Mouse (Mus musculus): ENCODE measurements around the gene Fbxl20. TPM values are rescaled to one million over a fixed set of nuclear protein-coding genes. Genes with fewer than 3 reads are reported as not detected.
A peak's percentile ranks its signal among the peaks of the same experiment; 100 is the strongest.

The Fbxl20 gene
- polyA plus RNA-seq, 1 experiment from 2014 or later = 14.9 TPM

DNA sequence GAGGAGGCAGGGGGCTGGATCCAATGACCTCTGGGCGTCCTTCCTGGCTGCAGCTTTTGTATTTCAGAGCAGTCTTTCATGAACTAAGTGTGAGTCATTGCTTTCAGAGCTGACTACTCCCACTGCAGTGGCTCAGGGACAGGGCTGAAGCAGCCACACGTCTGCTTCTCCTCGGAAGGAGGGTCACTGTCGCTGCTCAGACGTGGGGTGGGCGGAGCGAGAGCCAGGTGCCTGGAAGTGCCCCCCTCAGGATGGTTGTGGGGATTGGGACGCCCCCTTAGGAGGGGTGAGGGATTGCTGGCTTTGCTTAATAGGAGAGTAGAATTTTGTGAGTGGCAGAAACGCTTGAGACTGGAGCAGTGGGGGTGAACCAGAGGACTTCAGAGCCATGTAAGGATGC is 92.7 kb downstream of the Fbxl20 start:
- H3K27ac ChIP-seq (replicated peaks in 1 of 2; ENCODE audit: control insufficient read depth in 1 of 2, insufficient read depth in 1 of 2, low read depth in 2 of 2, low read length in 2 of 2) = peak overlapping the region; percentile 10 to 25; a peak in 2 of 4 replicates

DNA sequence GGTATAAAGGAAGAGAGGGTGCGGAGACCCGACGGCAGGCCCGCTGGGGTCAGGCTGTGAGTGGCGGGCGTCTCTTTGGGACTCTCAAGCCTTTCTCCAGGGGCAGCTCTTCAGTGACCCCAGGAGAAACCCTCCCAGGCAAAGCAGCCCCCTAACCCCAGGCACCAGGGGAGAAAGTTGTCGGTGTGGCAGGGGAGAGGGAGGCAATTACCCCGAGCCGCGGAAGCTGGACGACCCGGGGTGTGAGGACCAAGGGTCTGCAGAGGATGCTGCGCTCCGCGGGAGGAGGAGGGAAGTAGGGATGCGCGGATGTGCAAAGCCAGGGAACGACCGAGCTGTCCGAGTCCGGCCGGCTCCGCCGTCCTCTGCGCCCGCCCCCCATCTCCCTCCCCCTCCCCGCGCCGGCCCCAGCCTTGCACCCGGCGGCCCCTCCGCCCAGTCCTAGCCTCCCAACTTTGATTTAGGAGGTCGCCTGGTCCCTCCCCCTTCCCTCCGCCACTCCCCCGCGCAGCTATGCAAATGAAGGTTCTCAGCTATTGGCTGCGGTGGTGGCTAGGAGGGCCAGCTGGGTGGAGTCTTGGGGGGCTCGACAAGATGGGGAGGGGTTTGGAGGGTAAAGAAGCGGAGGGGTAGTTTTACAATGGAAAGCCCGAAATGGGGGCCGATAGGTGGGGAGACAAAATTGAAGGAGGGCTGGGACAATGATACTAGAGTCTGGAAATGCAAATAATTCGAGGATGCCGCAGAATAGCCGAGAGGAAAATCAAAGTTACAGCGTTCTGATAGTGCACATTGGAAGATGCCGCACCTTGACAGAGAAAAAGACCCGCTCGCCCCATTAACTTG is 97.0 kb downstream of the Fbxl20 start, which contains the start of gene Stac2:
Stac2 (minus strand) TSS at position 474 of the 846 bp plus-strand sequence.
- peaks cover 46% of the 10 kb centered on the region for H3K27me3 ChIP-seq (ENCODE audit: control insufficient read depth, insufficient read depth, low read length)

More for the DNA sequence above, 92.7 kb downstream of the Fbxl20 start:
- Histone ChIP-seq H3K27me3 (ENCODE audit: control insufficient read depth, insufficient read depth, low read length) (peaks cover 21% of the 10 kb centered on the region), H3K4me3 (ENCODE audit: control insufficient read depth in 1 of 2, insufficient read depth in 1 of 2, low read depth in 1 of 2, low read length in 2 of 2) (no peak overlapping the region), H3K4me2 (ENCODE audit: low read length) (peak overlapping the region; percentile 40), H3K4me1 (ENCODE audit: control insufficient read depth in 2 of 2, insufficient read depth in 2 of 2, low read length in 2 of 2) (peaks cover 8 to 20% of the 10 kb centered on the region in 2 experiments; a peak in 2 of 4 replicates), H3K9ac (ENCODE audit: low read length) (peak overlapping the region; percentile 50), H3K9me3 (ENCODE audit: control insufficient read depth, low read length) (no peaks in the 10 kb centered on the region), H3K36me3 (ENCODE audit: control insufficient read depth, insufficient read depth, low read length) (no peaks in the 10 kb centered on the region)
- 0 out of 2 replicates have a peak, but pooled peaks have one; percentile 18 for ATAC-seq (ENCODE audit: insufficient number of reproducible peaks, insufficient read depth, low FRiP score, low read depth)
- WGBS = 14% methylated on average over 9 of the region's 9 CpGs

DNA sequence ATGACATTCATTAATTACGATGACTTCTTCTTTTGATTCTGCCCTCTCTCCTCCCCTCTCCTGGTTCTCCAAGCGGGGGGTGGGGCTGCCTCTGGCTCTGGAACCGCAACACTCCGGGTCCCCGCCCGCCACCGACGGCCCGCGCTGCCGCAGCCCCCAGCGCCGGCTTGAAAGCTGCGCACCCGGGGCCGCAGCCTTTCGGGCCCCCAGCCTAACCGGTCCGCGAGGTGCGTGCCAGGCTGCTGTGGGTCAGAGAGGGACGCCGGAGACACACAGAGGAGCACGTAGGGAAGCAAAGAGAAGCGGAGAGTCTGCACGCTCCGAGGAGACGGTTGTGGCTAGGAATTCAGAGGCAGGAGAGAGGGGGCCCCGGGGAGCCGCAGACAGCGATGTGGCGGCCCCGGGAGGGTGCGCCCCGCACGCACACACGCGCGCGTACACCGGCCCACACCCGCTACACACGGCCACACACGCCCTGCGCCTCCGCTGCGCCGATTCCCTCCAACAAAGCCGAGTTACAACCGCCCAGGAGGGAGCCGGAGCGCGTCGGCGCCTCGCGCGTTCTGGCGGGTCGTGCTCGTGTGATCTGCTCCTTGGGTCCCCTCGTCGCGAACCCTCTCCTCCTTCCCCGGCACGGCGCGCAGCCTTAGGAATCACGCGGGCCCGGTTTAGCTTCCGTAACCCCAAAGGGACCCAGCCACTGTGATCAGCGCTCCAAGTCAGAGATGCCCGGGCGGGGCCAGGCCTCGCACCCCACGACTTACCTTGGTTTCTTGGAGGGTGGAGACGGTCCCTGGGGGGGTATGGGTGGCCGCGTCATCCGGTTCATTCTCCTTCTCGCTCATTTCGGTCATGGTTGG is 97.8 kb downstream of the Fbxl20 start:
- Histone ChIP-seq H3K4me3 (ENCODE audit: control insufficient read depth in 1 of 2, insufficient read depth in 1 of 2, low read depth in 1 of 2, low read length in 2 of 2) (peak overlapping the region; percentile 51), H3K4me2 (ENCODE audit: low read length) (peak overlapping the region; percentile 84), H3K9ac (ENCODE audit: low read length) (peak overlapping the region; percentile 64), H3K27ac (replicated peaks in 1 of 2; ENCODE audit: control insufficient read depth in 1 of 2, insufficient read depth in 1 of 2, low read depth in 2 of 2, low read length in 2 of 2) (no peak overlapping the region), H3K4me1 (ENCODE audit: control insufficient read depth in 2 of 2, insufficient read depth in 2 of 2, low read length in 2 of 2) (peaks cover 10 to 23% of the 10 kb centered on the region in 2 experiments), H3K27me3 (ENCODE audit: control insufficient read depth, insufficient read depth, low read length) (peaks cover 46% of the 10 kb centered on the region), H3K9me3 (ENCODE audit: control insufficient read depth, low read length) (no peaks in the 10 kb centered on the region), H3K36me3 (ENCODE audit: control insufficient read depth, insufficient read depth, low read length) (no peaks in the 10 kb centered on the region)
- ATAC-seq (ENCODE audit: insufficient number of reproducible peaks, insufficient read depth, low FRiP score, low read depth) = no peak
- WGBS = under 1% methylated on average over 78 of the region's 83 CpGs

More for the DNA sequence above, 97.0 kb downstream of the Fbxl20 start, which contains the start of gene Stac2:
- H3K4me1 ChIP-seq (ENCODE audit: control insufficient read depth in 2 of 2, insufficient read depth in 2 of 2, low read length in 2 of 2) = peaks cover 14 to 31% of the 10 kb centered on the region in 2 experiments
- H3K9me3 ChIP-seq (ENCODE audit: control insufficient read depth, low read length) = no peaks in the 10 kb centered on the region
- peak within 1 kb of the TSS; percentile 84 for H3K4me2 ChIP-seq (ENCODE audit: low read length)
- peak; percentile 62 for ATAC-seq (ENCODE audit: insufficient number of reproducible peaks, insufficient read depth, low FRiP score, low read depth)
- H3K9ac ChIP-seq (ENCODE audit: low read length) = peak within 1 kb of the TSS; percentile 64
- no peaks in the 10 kb centered on the region for H3K36me3 ChIP-seq (ENCODE audit: control insufficient read depth, insufficient read depth, low read length)
- 2% methylated on average over 39 of the region's 48 CpGs for WGBS
- peak within 1 kb of the TSS; percentile 51 for H3K4me3 ChIP-seq (ENCODE audit: control insufficient read depth in 1 of 2, insufficient read depth in 1 of 2, low read depth in 1 of 2, low read length in 2 of 2)
- H3K27ac ChIP-seq (replicated peaks in 1 of 2; ENCODE audit: control insufficient read depth in 1 of 2, insufficient read depth in 1 of 2, low read depth in 2 of 2, low read length in 2 of 2) = no peak within 1 kb of the TSS

DNA sequence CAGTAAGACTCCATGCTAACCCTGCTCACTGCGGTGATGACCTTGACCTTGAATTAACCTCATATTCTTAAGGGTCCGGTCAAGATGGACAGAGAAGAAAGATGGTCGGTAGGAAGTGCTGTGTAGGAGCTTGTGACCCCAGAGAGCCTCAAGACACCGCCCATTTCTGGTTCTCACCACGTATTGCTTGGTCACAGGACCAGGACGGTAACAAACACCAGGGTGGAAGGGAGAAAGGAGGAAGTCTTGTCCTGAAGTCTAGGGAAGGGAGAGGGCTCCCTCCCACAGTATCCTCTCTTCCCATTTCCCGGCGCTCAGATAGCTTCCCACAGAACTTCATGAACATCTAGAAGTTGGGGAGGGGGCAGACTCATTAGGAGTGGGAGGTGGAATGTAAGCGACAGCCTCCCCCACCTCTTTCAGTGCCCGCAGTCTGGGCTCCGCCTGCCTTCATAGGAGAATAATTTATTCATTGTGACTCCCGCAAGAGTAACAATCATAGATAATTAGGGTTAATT is 98.5 kb downstream of the Fbxl20 start:
- H3K4me1 ChIP-seq (ENCODE audit: control insufficient read depth in 2 of 2, insufficient read depth in 2 of 2, low read length in 2 of 2) = peaks cover 7 to 23% of the 10 kb centered on the region in 2 experiments
- H3K27ac ChIP-seq (replicated peaks in 1 of 2; ENCODE audit: control insufficient read depth in 1 of 2, insufficient read depth in 1 of 2, low read depth in 2 of 2, low read length in 2 of 2) = no peak overlapping the region
- H3K27me3 ChIP-seq (ENCODE audit: control insufficient read depth, insufficient read depth, low read length) = peaks cover 46% of the 10 kb centered on the region
- peak overlapping the region; percentile 84 for H3K4me2 ChIP-seq (ENCODE audit: low read length)
- no peaks in the 10 kb centered on the region for H3K36me3 ChIP-seq (ENCODE audit: control insufficient read depth, insufficient read depth, low read length)
- no peaks in the 10 kb centered on the region for H3K9me3 ChIP-seq (ENCODE audit: control insufficient read depth, low read length)
- peak overlapping the region; percentile 64 for H3K9ac ChIP-seq (ENCODE audit: low read length)
- no peak for ATAC-seq (ENCODE audit: insufficient number of reproducible peaks, insufficient read depth, low FRiP score, low read depth)
- WGBS = 9% methylated on average over 12 of the region's 12 CpGs
- H3K4me3 ChIP-seq (ENCODE audit: control insufficient read depth in 1 of 2, insufficient read depth in 1 of 2, low read depth in 1 of 2, low read length in 2 of 2) = peak overlapping the region; percentile 51

DNA sequence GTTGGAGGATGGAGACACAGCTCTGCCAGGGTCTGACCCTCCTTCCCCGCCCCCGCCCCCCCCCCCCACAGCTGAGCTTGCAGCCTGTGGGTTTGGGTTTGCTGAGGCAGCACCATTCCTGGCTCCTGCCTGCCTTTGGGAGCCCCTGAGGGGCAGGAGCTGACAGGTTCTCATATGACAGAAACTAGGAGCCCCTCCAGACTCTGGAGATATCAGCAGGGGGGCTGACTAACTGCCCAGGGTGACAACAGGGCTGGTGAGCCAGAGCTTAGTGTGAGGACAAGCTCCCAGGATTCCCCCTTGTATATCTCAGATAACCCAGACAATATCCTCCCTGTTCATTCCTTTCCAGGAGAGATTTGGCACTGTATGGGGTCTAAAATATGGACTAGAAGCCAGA is 99.3 kb downstream of the Fbxl20 start:
- peaks cover 45% of the 10 kb centered on the region for H3K27me3 ChIP-seq (ENCODE audit: control insufficient read depth, insufficient read depth, low read length)
- H3K4me2 ChIP-seq (ENCODE audit: low read length) = 0 out of 2 replicates have a peak overlapping the region, but pooled peaks have one; percentile 84
- H3K36me3 ChIP-seq (ENCODE audit: control insufficient read depth, insufficient read depth, low read length) = no peaks in the 10 kb centered on the region
- H3K27ac ChIP-seq (replicated peaks in 1 of 2; ENCODE audit: control insufficient read depth in 1 of 2, insufficient read depth in 1 of 2, low read depth in 2 of 2, low read length in 2 of 2) = no peak overlapping the region
- peaks cover 7 to 27% of the 10 kb centered on the region in 2 experiments for H3K4me1 ChIP-seq (ENCODE audit: control insufficient read depth in 2 of 2, insufficient read depth in 2 of 2, low read length in 2 of 2)
- no peak overlapping the region for H3K4me3 ChIP-seq (ENCODE audit: control insufficient read depth in 1 of 2, insufficient read depth in 1 of 2, low read depth in 1 of 2, low read length in 2 of 2)
- WGBS = 29% methylated on average over 2 of the region's 2 CpGs
- H3K9ac ChIP-seq (ENCODE audit: low read length) = no peak overlapping the region
- no peaks in the 10 kb centered on the region for H3K9me3 ChIP-seq (ENCODE audit: control insufficient read depth, low read length)
- no peak for ATAC-seq (ENCODE audit: insufficient number of reproducible peaks, insufficient read depth, low FRiP score, low read depth)

DNA sequence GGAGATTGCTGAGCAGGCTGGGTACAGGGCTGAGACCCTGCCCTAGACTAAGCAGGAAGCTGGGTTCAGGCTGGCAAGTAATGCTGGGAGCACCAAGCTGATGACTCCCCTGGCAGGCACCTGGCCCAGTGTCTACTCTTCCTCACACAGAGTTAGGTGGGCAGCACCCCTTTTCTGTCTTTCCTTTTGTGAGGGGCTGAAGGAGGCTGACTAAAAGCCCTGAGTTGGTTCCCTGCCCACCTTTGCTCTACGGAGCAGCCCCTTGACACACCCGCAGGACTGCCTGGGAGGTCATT is 99.7 kb downstream of the Fbxl20 start:
- 24% methylated on average over 2 of the region's 2 CpGs for WGBS

More for the DNA sequence above, 99.7 kb downstream of the Fbxl20 start:
- no peak overlapping the region for H3K9ac ChIP-seq (ENCODE audit: low read length)
- no peaks in the 10 kb centered on the region for H3K9me3 ChIP-seq (ENCODE audit: control insufficient read depth, low read length)
- no peak overlapping the region for H3K27ac ChIP-seq (replicated peaks in 1 of 2; ENCODE audit: control insufficient read depth in 1 of 2, insufficient read depth in 1 of 2, low read depth in 2 of 2, low read length in 2 of 2)
- no peak overlapping the region for H3K4me3 ChIP-seq (ENCODE audit: control insufficient read depth in 1 of 2, insufficient read depth in 1 of 2, low read depth in 1 of 2, low read length in 2 of 2)
- H3K36me3 ChIP-seq (ENCODE audit: control insufficient read depth, insufficient read depth, low read length) = no peaks in the 10 kb centered on the region
- ATAC-seq (ENCODE audit: insufficient number of reproducible peaks, insufficient read depth, low FRiP score, low read depth) = no peak
- peaks cover 7 to 27% of the 10 kb centered on the region in 2 experiments for H3K4me1 ChIP-seq (ENCODE audit: control insufficient read depth in 2 of 2, insufficient read depth in 2 of 2, low read length in 2 of 2)
- H3K27me3 ChIP-seq (ENCODE audit: control insufficient read depth, insufficient read depth, low read length) = peaks cover 42% of the 10 kb centered on the region
- no peak overlapping the region for H3K4me2 ChIP-seq (ENCODE audit: low read length)

Data from heart, embryonic 14.5 days (tissue).